Mouse (Mus musculus) heart, postnatal 0 days (tissue): ENCODE data around the gene Vps72.

Experiments used
- CTCF ChIP-seq: IDR thresholded peaks from 2 replicates; pipeline ENCODE4 v1.5.1; 2016; ENCODE audit warnings: antibody characterized with exemption, control low read depth, low read depth
- EP300 ChIP-seq: IDR thresholded peaks from 2 replicates; pipeline ENCODE4 v1.6.1; 2016; ENCODE audit warnings: antibody characterized with exemption, low read depth

DNA sequence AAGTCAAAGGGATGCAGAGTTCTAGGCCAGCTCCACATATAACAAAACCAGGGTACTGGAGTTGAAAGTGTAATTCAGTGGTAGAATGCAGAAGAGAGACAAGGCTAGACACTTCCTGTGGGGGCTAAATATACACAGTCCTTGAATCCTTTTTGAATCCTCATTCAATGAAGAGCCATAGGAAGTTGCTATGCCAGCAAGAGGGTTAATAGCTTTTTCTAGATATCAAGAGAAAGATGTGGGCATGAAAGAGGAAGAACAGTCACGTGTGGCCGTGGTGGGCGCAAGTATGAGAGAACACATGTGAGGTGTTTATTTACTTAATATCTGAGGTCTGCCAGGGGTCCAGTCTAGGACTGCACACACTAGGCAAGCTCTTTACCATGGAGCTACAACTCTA lies 25.5 kb downstream of the Vps72 start:
- TF ChIP-seq CTCF (no peak), EP300 (no peak)
